Mouse (Mus musculus): ENCODE measurements around the gene Mpg. TPM values are rescaled to one million over a fixed set of nuclear protein-coding genes. Genes with fewer than 3 reads are reported as not detected.

Gene Mpg
- polyA plus RNA-seq, 1 experiment from 2014 or later = 4.6 TPM

DNA sequence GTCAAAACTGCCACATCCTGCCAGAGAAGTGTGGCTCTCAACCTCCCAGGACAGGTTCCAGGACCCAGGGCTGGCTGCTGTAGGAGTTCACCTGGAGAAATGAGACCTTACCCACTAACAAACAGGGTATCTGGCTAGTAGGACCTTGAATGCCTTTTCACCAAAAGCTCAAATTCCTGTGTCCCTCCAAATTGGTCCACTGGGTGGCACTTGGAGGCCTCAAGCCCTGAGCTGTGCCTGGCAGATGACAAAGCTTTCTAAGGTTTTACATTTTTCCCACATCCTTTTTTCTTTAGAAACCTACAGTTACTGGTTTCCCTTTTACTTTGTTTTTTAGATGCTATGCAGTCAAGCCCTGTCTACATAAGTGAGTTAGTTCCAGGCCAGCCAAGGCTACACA is 20.8 kb downstream of the Mpg start:
- Histone ChIP-seq H3K27ac (no peak overlapping the region), H3K4me3 (ENCODE audit: inconsistent target) (no peak overlapping the region)

DNA sequence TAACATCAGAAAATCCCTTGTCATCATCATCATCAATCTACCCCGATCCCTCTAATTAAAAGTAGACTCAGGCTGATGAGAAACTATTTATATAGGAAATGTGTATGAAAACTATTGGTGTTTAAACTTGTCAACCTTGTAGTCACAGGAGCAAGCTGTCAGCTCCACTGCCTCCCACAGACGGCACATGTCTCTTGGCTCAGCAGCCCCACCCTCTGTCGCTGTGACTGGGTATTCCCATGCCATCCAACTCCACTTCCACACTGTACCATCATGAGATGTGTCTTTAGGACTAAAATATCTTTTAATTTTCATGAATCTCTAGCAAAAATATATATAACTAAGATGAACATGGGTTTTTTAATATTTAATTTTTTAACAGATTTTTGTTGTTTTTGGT is 22.0 kb downstream of the Mpg start:
- 79% methylated on average over 3 of the region's 3 CpGs for WGBS (ENCODE audit: missing documents)
- Histone ChIP-seq H3K36me3 (ENCODE audit: inconsistent target) (peaks cover 59% of the 10 kb centered on the region), H3K27ac (no peak overlapping the region)

More for the DNA sequence above, 20.8 kb downstream of the Mpg start:
- peaks cover 54% of the 10 kb centered on the region for H3K36me3 ChIP-seq (ENCODE audit: inconsistent target)
- no peaks in the 10 kb centered on the region for H3K79me2 ChIP-seq (ENCODE audit: inconsistent target)

DNA sequence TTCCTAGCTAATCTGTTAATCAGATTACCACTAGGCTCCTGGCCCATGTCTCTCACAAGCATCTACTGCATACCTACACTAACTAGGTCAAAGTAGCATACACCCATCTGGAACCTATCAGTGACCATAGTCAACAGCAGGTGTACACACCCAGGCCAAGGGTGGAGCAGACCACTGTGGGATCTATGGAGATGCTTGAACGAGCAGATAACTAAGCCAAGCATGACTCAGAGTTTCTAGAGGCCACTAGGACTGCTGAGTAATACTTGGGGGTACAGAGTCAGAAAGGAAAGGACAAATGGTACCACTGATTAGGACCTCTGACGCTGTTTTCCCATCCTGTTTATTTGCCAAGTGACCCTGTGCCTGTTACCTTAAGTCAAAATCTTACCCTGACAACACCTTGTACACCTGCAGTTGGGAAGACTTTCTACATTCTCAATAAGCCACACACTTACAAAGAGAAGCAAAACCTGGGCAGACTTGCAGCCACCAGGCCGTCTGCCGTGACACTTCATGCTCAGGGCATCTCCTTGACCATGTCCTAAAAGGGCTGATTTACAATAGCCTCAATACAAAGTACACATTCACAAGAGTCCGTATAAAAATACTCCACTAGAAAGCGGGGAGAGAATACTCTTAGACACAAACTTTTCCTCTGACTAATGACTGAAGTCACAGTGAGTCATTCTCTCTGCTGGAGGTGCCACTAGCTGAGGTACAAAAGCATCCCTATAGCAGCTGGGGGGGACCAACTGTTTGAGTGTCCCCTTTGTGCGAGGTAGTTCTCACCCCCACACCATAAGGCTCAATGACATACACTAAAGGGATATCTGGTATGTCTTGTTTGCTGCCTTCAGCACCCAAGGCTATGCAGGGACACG is 24.8 kb downstream of the Mpg start:
- Histone ChIP-seq H3K36me3 (ENCODE audit: inconsistent target) (peaks cover 60% of the 10 kb centered on the region), H3K27ac (no peak overlapping the region), H3K79me2 (ENCODE audit: inconsistent target) (no peaks in the 10 kb centered on the region), H3K4me3 (ENCODE audit: inconsistent target) (no peak overlapping the region)
- 86% methylated on average over 7 of the region's 8 CpGs for WGBS (ENCODE audit: missing documents)

More for the DNA sequence above, 22.0 kb downstream of the Mpg start:
- Histone ChIP-seq H3K4me3 (ENCODE audit: inconsistent target) (no peak overlapping the region), H3K79me2 (ENCODE audit: inconsistent target) (no peaks in the 10 kb centered on the region)

GRCm38 (mm10) chr11:32253121-32253520 is 26.8 kb downstream of the Mpg start:
- peaks cover 46% of the 10 kb centered on the region; the same call in 1 of the 2 replicates for H3K36me3 ChIP-seq (ENCODE audit: inconsistent target)
- H3K4me3 ChIP-seq (ENCODE audit: inconsistent target) = no peak overlapping the region
- H3K27ac ChIP-seq = no peak overlapping the region
- 100% methylated on average over 1 of the region's 1 CpGs for WGBS (ENCODE audit: missing documents)
- no peaks in the 10 kb centered on the region for H3K79me2 ChIP-seq (ENCODE audit: inconsistent target)

GRCm38 (mm10) chr11:32256146-32256545 is 29.8 kb downstream of the Mpg start:
- Histone ChIP-seq H3K79me2 (ENCODE audit: inconsistent target) (no peaks in the 10 kb centered on the region), H3K4me3 (ENCODE audit: inconsistent target) (no peak overlapping the region), H3K36me3 (ENCODE audit: inconsistent target) (peaks cover 29% of the 10 kb centered on the region; the same call in 1 of the 2 replicates), H3K27ac (no peak overlapping the region)
- WGBS (ENCODE audit: missing documents) = 95% methylated on average over 1 of the region's 1 CpGs

DNA sequence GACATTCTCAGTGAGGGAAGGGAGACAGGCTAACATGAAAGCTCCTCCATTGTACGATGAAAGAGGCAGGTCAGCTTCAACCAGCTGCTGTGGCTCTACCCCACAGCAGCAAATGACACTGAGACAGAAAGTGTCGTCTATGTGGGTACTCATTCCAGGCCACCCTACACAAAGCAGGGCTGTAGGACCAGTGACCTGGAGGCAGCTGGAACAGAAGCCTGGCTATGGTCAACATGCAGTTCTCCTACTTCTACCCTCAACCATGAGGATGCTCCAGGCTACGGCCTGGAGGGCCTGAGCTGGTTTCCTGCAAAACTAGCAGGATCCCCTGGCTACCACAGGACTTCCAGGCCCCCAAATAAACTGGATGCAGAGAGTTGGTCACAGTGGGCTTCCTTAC is 30.3 kb downstream of the Mpg start:
- H3K79me2 ChIP-seq (ENCODE audit: inconsistent target) = no peaks in the 10 kb centered on the region
- H3K36me3 ChIP-seq (ENCODE audit: inconsistent target) = peaks cover 26% of the 10 kb centered on the region; the same call in 1 of the 2 replicates
- H3K27ac ChIP-seq = no peak overlapping the region
- WGBS (ENCODE audit: missing documents) = 97% methylated on average over 3 of the region's 3 CpGs
- H3K4me3 ChIP-seq (ENCODE audit: inconsistent target) = no peak overlapping the region

DNA sequence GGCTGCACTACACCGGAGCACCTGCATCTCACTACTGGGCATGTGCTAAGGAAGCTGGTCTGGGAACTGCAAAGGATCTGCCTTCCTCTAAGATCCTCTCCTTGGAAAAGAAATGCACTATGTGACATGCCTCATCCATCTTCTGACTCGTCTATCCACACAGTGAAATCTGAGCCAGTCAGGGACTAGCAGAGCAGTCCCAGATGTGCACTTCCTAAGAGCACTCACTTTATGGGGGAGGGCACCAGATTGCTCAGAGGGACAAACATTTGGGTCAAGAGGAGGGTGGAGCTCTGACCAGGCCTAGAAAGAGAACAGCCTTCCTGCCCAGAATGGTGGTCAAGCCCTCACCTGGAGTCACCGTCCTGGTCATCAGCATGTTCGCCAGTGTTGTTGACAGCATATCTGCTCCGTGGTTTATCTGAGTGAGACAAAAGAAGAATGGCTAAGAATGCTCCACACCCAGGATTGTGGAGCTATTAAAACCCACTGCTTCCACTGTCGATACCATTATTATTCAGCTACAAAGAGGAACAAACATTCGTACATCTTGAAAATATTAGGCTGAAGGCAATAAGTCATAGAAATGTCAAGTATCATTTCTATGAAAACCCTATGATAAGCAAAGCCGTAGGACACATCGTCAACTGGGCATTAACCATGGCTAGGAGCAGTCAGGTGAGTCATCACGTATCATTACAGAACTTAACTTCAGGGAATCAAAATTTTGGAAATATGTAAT is 36.5 kb downstream of the Mpg start:
- Histone ChIP-seq H3K4me3 (ENCODE audit: inconsistent target) (no peak overlapping the region), H3K36me3 (ENCODE audit: inconsistent target) (peaks cover 3% of the 10 kb centered on the region; the same call in 1 of the 2 replicates), H3K27ac (no peak overlapping the region), H3K79me2 (ENCODE audit: inconsistent target) (peaks cover 30% of the 10 kb centered on the region)
- WGBS (ENCODE audit: missing documents) = 91% methylated on average over 10 of the region's 10 CpGs

DNA sequence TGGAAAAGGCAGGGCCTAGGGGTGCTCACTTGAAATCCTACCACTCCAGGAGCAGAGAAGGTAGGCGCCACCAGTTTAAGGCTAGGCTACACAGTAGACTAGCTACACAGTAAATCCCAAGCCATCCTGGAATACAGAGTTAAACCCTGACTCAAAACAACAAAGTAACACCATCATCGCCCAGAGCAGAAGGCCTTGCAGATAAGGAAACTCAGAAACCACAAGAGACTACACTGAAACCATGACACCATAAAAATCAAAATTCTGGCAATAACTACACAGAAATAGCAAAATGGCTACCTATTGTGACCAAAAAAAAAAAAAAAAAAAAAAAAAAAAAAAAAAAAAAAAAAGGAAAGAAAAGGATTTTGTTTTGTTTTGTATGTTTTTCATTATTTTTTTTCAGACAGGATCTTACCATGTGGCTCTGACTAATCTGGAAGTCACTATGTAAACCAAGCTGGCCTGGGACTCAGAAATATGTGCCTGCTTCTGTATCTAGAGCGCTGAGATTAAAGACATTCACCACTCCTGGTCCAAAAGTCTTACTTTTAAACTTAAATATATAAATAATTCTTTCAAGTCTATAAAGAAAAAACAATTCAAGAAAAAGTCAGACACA is 38.9 kb downstream of the Mpg start:
- Histone ChIP-seq H3K79me2 (ENCODE audit: inconsistent target) (peaks cover 30% of the 10 kb centered on the region), H3K36me3 (ENCODE audit: inconsistent target) (peaks cover 1% of the 10 kb centered on the region; the same call in 1 of the 2 replicates), H3K27ac (no peak overlapping the region), H3K4me3 (ENCODE audit: inconsistent target) (no peak overlapping the region)
- 88% methylated on average over 3 of the region's 3 CpGs for WGBS (ENCODE audit: missing documents)

DNA sequence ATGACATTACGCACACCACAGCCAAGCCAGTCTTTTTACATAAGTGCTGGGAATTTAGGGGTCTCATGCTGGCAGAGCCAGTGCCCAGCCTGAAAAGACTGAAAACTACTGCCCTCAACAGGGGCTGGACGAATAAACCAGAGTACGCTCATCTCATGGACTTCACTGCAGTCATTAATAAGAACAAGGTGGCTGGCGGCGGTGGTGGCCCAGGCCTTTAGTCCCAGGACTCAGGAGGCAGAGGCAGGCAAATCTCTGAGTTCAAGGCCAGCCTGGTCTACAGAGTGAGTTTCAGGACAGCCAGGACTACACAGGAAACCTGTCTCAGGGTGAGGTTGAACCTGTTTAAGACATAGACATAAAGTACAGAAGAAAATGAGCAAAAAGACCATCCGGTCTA is 39.9 kb downstream of the Mpg start:
- Histone ChIP-seq H3K79me2 (ENCODE audit: inconsistent target) (peaks cover 30% of the 10 kb centered on the region), H3K36me3 (ENCODE audit: inconsistent target) (no peaks in the 10 kb centered on the region; the same call in 1 of the 2 replicates), H3K27ac (no peak overlapping the region), H3K4me3 (ENCODE audit: inconsistent target) (no peak overlapping the region)
- WGBS (ENCODE audit: missing documents) = 92% methylated on average over 5 of the region's 6 CpGs

DNA sequence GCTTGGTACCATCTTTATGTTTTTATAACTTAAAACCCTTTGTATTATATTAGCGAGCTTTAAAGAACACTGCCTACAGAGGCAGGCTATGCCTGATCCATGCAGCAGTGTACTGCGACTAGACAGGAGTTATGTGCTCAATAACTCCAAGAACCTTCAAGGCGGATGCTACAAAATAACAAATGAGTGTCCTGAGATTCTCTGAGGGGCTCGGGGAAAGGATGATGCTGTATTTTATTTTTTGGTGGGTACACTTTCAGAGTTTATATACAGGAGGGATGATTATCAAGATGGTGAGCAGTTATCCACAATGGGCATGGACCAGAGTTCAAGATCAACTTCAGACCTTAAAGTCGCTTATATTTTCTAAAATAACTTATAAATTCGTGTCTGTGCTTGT is 40.5 kb downstream of the Mpg start:
- H3K4me3 ChIP-seq (ENCODE audit: inconsistent target) = peak overlapping the region; percentile 83
- H3K27ac ChIP-seq = peak overlapping the region; percentile 52
- peaks cover 30% of the 10 kb centered on the region for H3K79me2 ChIP-seq (ENCODE audit: inconsistent target)
- WGBS (ENCODE audit: missing documents) = 37% methylated on average over 6 of the region's 6 CpGs
- H3K36me3 ChIP-seq (ENCODE audit: inconsistent target) = no peaks in the 10 kb centered on the region; the same call in 1 of the 2 replicates

DNA sequence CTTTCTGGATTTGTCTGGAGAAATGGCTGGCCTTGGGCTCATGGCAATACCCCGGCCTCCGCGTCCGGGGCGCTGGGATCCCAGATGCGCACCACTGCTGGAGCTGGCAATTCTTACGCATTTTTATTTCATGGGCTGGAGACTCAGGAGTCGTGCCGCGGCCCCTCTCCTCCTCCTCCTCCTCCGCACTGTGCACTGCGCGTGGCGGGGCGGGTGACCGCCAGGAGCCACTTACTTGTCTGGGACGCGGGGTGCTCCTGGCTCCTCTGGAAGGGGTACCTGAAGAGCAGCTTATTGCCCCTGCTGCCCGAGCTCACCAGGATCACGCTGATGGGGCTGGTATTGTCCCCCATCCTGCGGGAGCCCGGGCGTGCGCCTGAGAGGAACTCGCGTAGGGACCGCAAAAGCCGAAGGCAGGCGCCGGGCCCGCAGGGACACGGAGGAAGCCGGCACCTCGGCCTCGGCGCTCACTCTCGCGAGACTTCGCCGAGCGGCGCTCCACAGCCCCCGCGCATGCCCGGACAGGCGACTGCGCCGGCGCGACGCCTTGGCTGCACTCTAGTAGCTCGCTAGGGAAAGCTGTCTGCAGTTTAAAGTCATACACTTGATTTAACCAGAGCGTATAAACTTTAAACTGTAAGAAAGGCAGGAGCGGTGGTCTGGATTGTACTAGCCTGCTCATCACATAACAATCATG is 41.0 kb downstream of the Mpg start, which contains the start of gene Nprl3:
Gene Nprl3, minus strand, starts transcription at position 520 of the 697 bp plus-strand sequence.
- H3K36me3 ChIP-seq (ENCODE audit: inconsistent target) = no peaks in the 10 kb centered on the region; the same call in 1 of the 2 replicates
- H3K4me3 ChIP-seq (ENCODE audit: inconsistent target) = peak within 1 kb of the TSS; percentile 83
- WGBS (ENCODE audit: missing documents) = 0% methylated on average over 50 of the region's 54 CpGs
- H3K79me2 ChIP-seq (ENCODE audit: inconsistent target) = peaks cover 30% of the 10 kb centered on the region
- peak within 1 kb of the TSS; percentile 52 for H3K27ac ChIP-seq

DNA sequence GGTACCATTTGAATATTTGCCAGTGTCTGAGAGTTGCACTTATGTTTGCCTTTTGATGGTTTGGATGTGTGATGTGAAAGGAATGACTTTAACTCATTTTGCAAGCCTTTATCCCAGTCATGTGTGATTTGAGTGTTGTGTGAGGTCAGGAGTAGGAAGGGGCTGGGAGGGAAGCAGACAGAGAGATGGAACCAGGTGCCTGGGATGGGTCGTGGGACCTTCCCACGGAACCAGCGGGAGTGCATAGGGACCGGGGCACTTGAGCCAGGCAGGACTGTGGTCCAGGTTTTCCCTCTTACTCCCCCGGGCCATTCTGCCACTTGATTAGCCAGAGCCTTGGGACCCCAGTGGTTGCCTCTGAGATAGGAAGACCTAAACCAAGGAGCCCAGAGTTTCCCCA is 41.7 kb downstream of the Mpg start:
- peaks cover 30% of the 10 kb centered on the region for H3K79me2 ChIP-seq (ENCODE audit: inconsistent target)
- WGBS (ENCODE audit: missing documents) = 45% methylated on average over 3 of the region's 5 CpGs
- H3K27ac ChIP-seq = no peak overlapping the region
- H3K4me3 ChIP-seq (ENCODE audit: inconsistent target) = peak overlapping the region; percentile 8; the same call in 1 of the 2 replicates
- no peaks in the 10 kb centered on the region for H3K36me3 ChIP-seq (ENCODE audit: inconsistent target)

DNA sequence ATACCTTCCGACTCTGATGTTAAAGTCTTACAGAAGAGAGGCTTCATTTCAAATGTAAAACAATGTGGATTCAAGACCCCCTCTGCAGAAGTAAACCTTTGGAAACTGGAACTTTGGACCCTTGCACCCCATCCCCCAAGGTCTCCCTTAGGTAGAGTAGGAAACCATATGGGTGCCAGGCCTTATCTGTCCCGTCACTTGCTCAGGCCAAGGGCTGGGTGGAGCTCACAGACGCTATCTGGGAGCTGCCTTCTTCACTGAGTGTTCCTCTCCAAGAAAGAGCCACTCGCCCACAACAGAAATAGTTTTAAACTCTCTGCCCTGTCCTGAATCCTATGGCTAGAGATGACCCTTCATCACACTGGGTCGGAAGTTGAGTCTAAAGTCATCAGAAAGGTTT is 42.6 kb downstream of the Mpg start:
- Histone ChIP-seq H3K4me3 (ENCODE audit: inconsistent target) (no peak overlapping the region), H3K79me2 (ENCODE audit: inconsistent target) (peaks cover 26% of the 10 kb centered on the region), H3K27ac (no peak overlapping the region), H3K36me3 (ENCODE audit: inconsistent target) (no peaks in the 10 kb centered on the region)
- 93% methylated on average over 5 of the region's 5 CpGs for WGBS (ENCODE audit: missing documents)

DNA sequence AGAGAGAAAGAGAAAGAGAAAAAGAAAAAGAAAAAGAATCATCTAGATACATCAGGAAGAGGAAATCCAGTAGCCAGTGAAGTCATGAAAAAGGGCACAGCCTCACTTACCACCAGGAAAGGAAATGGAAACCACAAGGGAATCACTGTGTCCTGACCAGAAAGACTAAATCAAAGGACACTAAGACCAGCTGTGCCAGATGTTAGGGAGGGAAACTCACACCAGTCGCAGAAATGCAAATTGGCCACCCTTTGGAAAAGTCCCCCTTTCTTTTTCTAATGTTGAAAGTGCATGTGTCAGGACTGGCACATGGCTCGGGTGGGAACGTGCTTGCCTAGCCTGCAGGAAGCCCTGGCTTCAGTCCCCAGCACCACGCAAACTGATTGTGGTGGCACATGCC is 44.9 kb downstream of the Mpg start:
- Histone ChIP-seq H3K27ac (no peak overlapping the region), H3K4me3 (ENCODE audit: inconsistent target) (no peak overlapping the region), H3K36me3 (ENCODE audit: inconsistent target) (no peaks in the 10 kb centered on the region), H3K79me2 (ENCODE audit: inconsistent target) (peaks cover 8% of the 10 kb centered on the region)
- 44% methylated on average over 4 of the region's 4 CpGs for WGBS (ENCODE audit: missing documents)

Data from macrophage (primary cell).